Mouse (Mus musculus) liver, adult 2 months (tissue): ENCODE measurements around the gene Pomt1.

ENCODE experiments used
- CTCF ChIP-seq: fragments of 200-500 bp; IDR thresholded peaks from 2 replicates; pipeline ENCODE4 v1.5.1; 2011; ENCODE audit warnings: low read depth, low read length, control low read depth
- POLR2A ChIP-seq: fragments of 200-500 bp; IDR thresholded peaks from 2 replicates; pipeline ENCODE4 v1.6.1; 2011; ENCODE audit warnings: low read length, control low read depth; ENCODE audit not compliant: insufficient read depth; ENCODE audit errors: extremely low read depth

- TF ChIP-seq CTCF = no peak
- no peak for TF ChIP-seq POLR2A
Measured at GRCm38 (mm10) chr2:32215576-32215975, 20.8 kb upstream of the Pomt1 start.
